Mouse (Mus musculus): ENCODE measurements around the gene Marc2.

DNA sequence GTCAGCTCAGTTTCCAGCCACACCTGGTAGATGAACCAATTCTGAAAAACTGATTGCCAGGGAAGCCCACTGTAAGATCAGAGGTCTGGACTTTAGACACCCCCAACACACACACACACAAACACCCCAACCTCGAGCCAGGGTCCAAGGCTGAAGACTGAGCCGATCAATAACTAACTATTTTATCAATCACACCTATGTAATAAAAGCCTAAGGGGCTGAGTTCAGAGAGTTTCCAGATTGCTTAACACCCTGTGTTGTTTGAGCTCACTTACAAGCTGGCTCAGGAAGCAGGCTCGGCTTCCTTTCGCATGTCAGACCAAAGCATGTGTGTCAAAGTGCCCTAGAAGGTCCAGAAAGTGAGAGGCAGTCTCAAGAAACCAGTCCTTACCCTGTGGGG, 8.6 kb downstream of the Marc2 start:
- TF ChIP-seq CTCF (IDR thresholded peaks at IDR 0.05; ENCODE audit: borderline replicate concordance, extremely low read depth, insufficient read depth, insufficient read length) = no peak
- TF ChIP-seq POLR2A (IDR thresholded peaks at IDR 0.05; ENCODE audit: borderline replicate concordance, extremely low read depth, insufficient read depth, insufficient read length, poor library complexity, severe bottlenecking) = no peak

All from brain, embryonic 14.5 days (tissue).